Mouse (Mus musculus) midbrain, embryonic 14.5 days (tissue): ENCODE measurements around the gene March4. TPM values are rescaled to one million over a fixed set of nuclear protein-coding genes. Genes with fewer than 3 reads are reported as not detected.

Experiments
- ATAC-seq: fragments of 200-750 bp; cut with Nextera tagmentation; 2 replicates; pipeline ENCODE4 v1.8.0; 2017; ENCODE audit warnings: moderate number of reproducible peaks, moderate library complexity; ENCODE audit not compliant: low FRiP score, low TSS enrichment
- DNase-seq: peaks from one replicate; pipeline ENCODE4 v3.0.0-alpha.2; 2015
- H3K27ac ChIP-seq: fragments of 300-500 bp; sonication (generic); replicated peaks from 2 replicates; pipeline ENCODE4 v1.5.1; 2014; ENCODE audit warnings: mild to moderate bottlenecking, low read depth, low read length, moderate library complexity
- H3K27me3 ChIP-seq: fragments of 300-500 bp; sonication (generic); 2 replicates; pipeline ENCODE4 v1.6.1; 2014; ENCODE audit warnings: low read length, control low read depth, mixed read lengths; ENCODE audit not compliant: control insufficient read depth, insufficient read depth
- H3K36me3 ChIP-seq: fragments of 300-500 bp; sonication (generic); 2 replicates; pipeline ENCODE4 v1.6.1; 2014; ENCODE audit warnings: low read length, control low read depth; ENCODE audit not compliant: control insufficient read depth, insufficient read depth
- H3K4me1 ChIP-seq: fragments of 300-500 bp; sonication (generic); 2 replicates; pipeline ENCODE4 v1.6.1; 2014; ENCODE audit warnings: mild to moderate bottlenecking, antibody characterized with exemption, low read length, control low read depth; ENCODE audit not compliant: control insufficient read depth, insufficient read depth
- H3K4me2 ChIP-seq: fragments of 300-500 bp; sonication (generic); 2 replicates; pipeline ENCODE4 v1.6.1; 2014; ENCODE audit warnings: mild to moderate bottlenecking, low read length, moderate library complexity
- H3K4me3 ChIP-seq: fragments of 300-500 bp; sonication (generic); replicated peaks from 2 replicates; pipeline ENCODE4 v1.5.1; 2014; ENCODE audit warnings: low read depth, low read length
- H3K9ac ChIP-seq: fragments of 300-500 bp; sonication (generic); replicated peaks from 2 replicates; pipeline ENCODE4 v1.6.1; 2014; ENCODE audit warnings: mild to moderate bottlenecking, low read length, moderate library complexity
- H3K9me3 ChIP-seq: fragments of 300-500 bp; sonication (generic); 2 replicates; pipeline ENCODE4 v1.6.1; 2016; ENCODE audit warnings: low read length, control low read depth, mixed read lengths; ENCODE audit not compliant: control insufficient read depth
- WGBS: fragments of 180-500 bp; shearing (Covaris S2); extraction: QIAGEN DNeasy Blood & Tissue Kit; methylation state at CpG from one replicate; pipeline ENCODE4 v1.1.7; 2014; 5-methylcytosine and 5-hydroxymethylcytosine counted together
- polyA plus RNA-seq: library from polyadenylated mRNA; unstranded; fragments of >200 nt; fragmentation: Nextera tagmentation; extraction: Ambion mirVana; gene quantifications from 2 replicates; pipeline ENCODE4 v1.2.1, GENCODE M21; 2014

Gene March4
- polyA plus RNA-seq, 1 experiment from 2014 or later = 5.2 TPM

GRCm38 (mm10) chr1:72574608-72575007 lies 37.9 kb upstream of the March4 start:
- Histone ChIP-seq H3K27me3 (no peaks in the 10 kb centered on the region; the same call in 1 of the 2 replicates), H3K4me1 (peaks cover 17% of the 10 kb centered on the region), H3K9ac (no peak overlapping the region), H3K4me3 (no peak overlapping the region), H3K9me3 (no peaks in the 10 kb centered on the region), H3K4me2 (no peak overlapping the region), H3K36me3 (no peaks in the 10 kb centered on the region), H3K27ac (no peak overlapping the region)
- 58% methylated on average over 7 of the region's 7 CpGs for WGBS
- ATAC-seq (no peak), DNase-seq (no peak)

GRCm38 (mm10) chr1:72574047-72574446 lies 37.3 kb upstream of the March4 start:
- Histone ChIP-seq H3K9ac (no peak overlapping the region), H3K4me1 (peaks cover 17% of the 10 kb centered on the region), H3K9me3 (no peaks in the 10 kb centered on the region), H3K36me3 (no peaks in the 10 kb centered on the region), H3K4me2 (no peak overlapping the region), H3K27ac (no peak overlapping the region), H3K27me3 (no peaks in the 10 kb centered on the region; the same call in 1 of the 2 replicates), H3K4me3 (no peak overlapping the region)
- 88% methylated on average over 7 of the region's 7 CpGs for WGBS
- ATAC-seq = no peak
- DNase-seq = no peak

GRCm38 (mm10) chr1:72568725-72569124 lies 32.0 kb upstream of the March4 start:
- no peak overlapping the region for H3K27ac ChIP-seq
- WGBS = 94% methylated on average over 8 of the region's 8 CpGs
- H3K9ac ChIP-seq = no peak overlapping the region
- no peak for ATAC-seq
- no peaks in the 10 kb centered on the region for H3K9me3 ChIP-seq
- no peak for DNase-seq
- H3K36me3 ChIP-seq = no peaks in the 10 kb centered on the region
- H3K27me3 ChIP-seq = no peaks in the 10 kb centered on the region
- H3K4me1 ChIP-seq = no peaks in the 10 kb centered on the region
- H3K4me2 ChIP-seq = no peak overlapping the region
- no peak overlapping the region for H3K4me3 ChIP-seq

GRCm38 (mm10) chr1:72567056-72567455 lies 30.3 kb upstream of the March4 start:
- H3K9ac ChIP-seq = 0 out of 2 replicates have a peak overlapping the region, but pooled peaks have one; percentile 12
- 33% methylated on average over 9 of the region's 9 CpGs for WGBS
- no peaks in the 10 kb centered on the region for H3K9me3 ChIP-seq
- peak overlapping the region; percentile 41 for H3K4me2 ChIP-seq
- ATAC-seq (no peak), DNase-seq (peak; percentile 55)
- peak overlapping the region; percentile 19 for H3K4me3 ChIP-seq
- no peaks in the 10 kb centered on the region for H3K36me3 ChIP-seq
- no peaks in the 10 kb centered on the region for H3K27me3 ChIP-seq
- H3K27ac ChIP-seq = peak overlapping the region; percentile 32; the same call in 1 of the 2 replicates
- H3K4me1 ChIP-seq = no peaks in the 10 kb centered on the region

GRCm38 (mm10) chr1:72564334-72564962 lies 27.7 kb upstream of the March4 start:
- no peaks in the 10 kb centered on the region for H3K9me3 ChIP-seq
- no peak overlapping the region for H3K4me2 ChIP-seq
- H3K27ac ChIP-seq = no peak overlapping the region
- no peaks in the 10 kb centered on the region for H3K4me1 ChIP-seq
- H3K9ac ChIP-seq = no peak overlapping the region
- no peak overlapping the region for H3K4me3 ChIP-seq
- H3K27me3 ChIP-seq = no peaks in the 10 kb centered on the region
- ATAC-seq = no peak
- WGBS = 88% methylated on average over 6 of the region's 6 CpGs
- H3K36me3 ChIP-seq = no peaks in the 10 kb centered on the region
- no peak for DNase-seq

- H3K36me3 ChIP-seq = no peaks in the 10 kb centered on the region
- H3K27me3 ChIP-seq = no peaks in the 10 kb centered on the region
- ATAC-seq = no peak
- H3K4me2 ChIP-seq = no peak overlapping the region
- no peaks in the 10 kb centered on the region for H3K4me1 ChIP-seq
- H3K4me3 ChIP-seq = no peak overlapping the region
- no peak overlapping the region for H3K27ac ChIP-seq
- DNase-seq = no peak
- WGBS = 70% methylated on average over 2 of the region's 2 CpGs
- no peaks in the 10 kb centered on the region for H3K9me3 ChIP-seq
- H3K9ac ChIP-seq = no peak overlapping the region
These were observed 21.9 kb upstream of the March4 start for GRCm38 (mm10) chr1:72558625-72559024.

- H3K27ac ChIP-seq = no peak overlapping the region
- ATAC-seq (no peak), DNase-seq (no peak)
- H3K4me2 ChIP-seq = no peak overlapping the region
- H3K4me1 ChIP-seq = no peaks in the 10 kb centered on the region
- no peaks in the 10 kb centered on the region for H3K9me3 ChIP-seq
- 83% methylated on average over 3 of the region's 3 CpGs for WGBS
- no peak overlapping the region for H3K9ac ChIP-seq
- no peaks in the 10 kb centered on the region for H3K27me3 ChIP-seq
- H3K4me3 ChIP-seq = no peak overlapping the region
- no peaks in the 10 kb centered on the region for H3K36me3 ChIP-seq
These were observed 19.7 kb upstream of the March4 start for GRCm38 (mm10) chr1:72556471-72556870.

GRCm38 (mm10) chr1:72550317-72550716 lies 13.6 kb upstream of the March4 start:
- no peak overlapping the region for H3K4me3 ChIP-seq
- no peak for ATAC-seq
- DNase-seq = no peak
- no peak overlapping the region for H3K27ac ChIP-seq
- H3K36me3 ChIP-seq = no peaks in the 10 kb centered on the region
- H3K9ac ChIP-seq = no peak overlapping the region
- H3K27me3 ChIP-seq = no peaks in the 10 kb centered on the region
- 91% methylated on average over 2 of the region's 2 CpGs for WGBS
- no peak overlapping the region for H3K4me2 ChIP-seq
- no peaks in the 10 kb centered on the region for H3K9me3 ChIP-seq
- no peaks in the 10 kb centered on the region for H3K4me1 ChIP-seq

- Histone ChIP-seq H3K27me3 (no peaks in the 10 kb centered on the region), H3K4me1 (peaks cover 16% of the 10 kb centered on the region), H3K9ac (no peak overlapping the region), H3K4me3 (no peak overlapping the region), H3K4me2 (peak overlapping the region; percentile 88; the same call in 1 of the 2 replicates), H3K9me3 (no peaks in the 10 kb centered on the region), H3K36me3 (no peaks in the 10 kb centered on the region), H3K27ac (no peak overlapping the region)
- DNase-seq (no peak), ATAC-seq (no peak)
- 66% methylated on average over 5 of the region's 5 CpGs for WGBS
These were observed 1.5 kb upstream of the March4 start for GRCm38 (mm10) chr1:72538266-72538665.
